Mouse (Mus musculus): ENCODE measurements at regions not wholly inside any gene's neighbourhood (a gene's known extent, or its start where the extent isn't known, plus 50 kb on each side); places are given as distances from the start of the nearest gene placed in this dataset.

GRCm38 (mm10) chr9:95331275-95331674 is 75.2 kb downstream of the Chst2 start:
- DNase-seq (ENCODE audit: low read depth, low spot score): no peak

GRCm38 (mm10) chr9:95330097-95330496 is 76.4 kb downstream of the Chst2 start:
- no peak for DNase-seq (ENCODE audit: low read depth, low spot score)

GRCm38 (mm10) chr9:95329053-95329430 is 77.5 kb downstream of the Chst2 start:
- peak; percentile 59 for DNase-seq (ENCODE audit: low read depth, low spot score)

- peak; percentile 74 for DNase-seq (ENCODE audit: low read depth, low spot score)
Observed at GRCm38 (mm10) chr9:95328261-95329052, 78.1 kb downstream of the Chst2 start.

- no peak for DNase-seq (ENCODE audit: low read depth, low spot score)
Observed at GRCm38 (mm10) chr9:95327771-95328170, 78.8 kb downstream of the Chst2 start.

GRCm38 (mm10) chr9:95323622-95324021 is 82.9 kb downstream of the Chst2 start:
- no peak for DNase-seq (ENCODE audit: low read depth, low spot score)

- DNase-seq (ENCODE audit: low read depth, low spot score): no peak
Observed at GRCm38 (mm10) chr9:95322893-95323292, 83.6 kb downstream of the Chst2 start.

- no peak for DNase-seq (ENCODE audit: low read depth, low spot score)
Observed at GRCm38 (mm10) chr9:95322031-95322430, 84.5 kb downstream of the Chst2 start.

GRCm38 (mm10) chr9:95318926-95319325 is 87.6 kb downstream of the Chst2 start:
- DNase-seq (ENCODE audit: low read depth, low spot score): no peak

- peak; percentile 73 for DNase-seq (ENCODE audit: low read depth, low spot score)
Observed at GRCm38 (mm10) chr9:95316726-95317125, 89.8 kb downstream of the Chst2 start.

GRCm38 (mm10) chr9:95315080-95315479 is 91.4 kb downstream of the Chst2 start:
- DNase-seq (ENCODE audit: low read depth, low spot score): peak; percentile 81

GRCm38 (mm10) chr9:95311671-95312070 is 94.9 kb downstream of the Chst2 start:
- DNase-seq (ENCODE audit: low read depth, low spot score): peak; percentile 48

- DNase-seq (ENCODE audit: low read depth, low spot score): peak; percentile 52
Observed at GRCm38 (mm10) chr9:95289008-95289407, 117.5 kb downstream of the Chst2 start.

- no peak for DNase-seq (ENCODE audit: low read depth, low spot score)
Observed at GRCm38 (mm10) chr9:95282996-95283395, 123.5 kb downstream of the Chst2 start.

GRCm38 (mm10) chr9:95282502-95282901 is 124.0 kb downstream of the Chst2 start:
- DNase-seq (ENCODE audit: low read depth, low spot score): no peak
